Mouse (Mus musculus): ENCODE data around the gene Akr1c19.
"Not testable (repeated sequence)": the region's sequence is repeated elsewhere in the genome, so short reads cannot be mapped to it uniquely, and the experiment has no call there.

The Akr1c19 gene

DNA sequence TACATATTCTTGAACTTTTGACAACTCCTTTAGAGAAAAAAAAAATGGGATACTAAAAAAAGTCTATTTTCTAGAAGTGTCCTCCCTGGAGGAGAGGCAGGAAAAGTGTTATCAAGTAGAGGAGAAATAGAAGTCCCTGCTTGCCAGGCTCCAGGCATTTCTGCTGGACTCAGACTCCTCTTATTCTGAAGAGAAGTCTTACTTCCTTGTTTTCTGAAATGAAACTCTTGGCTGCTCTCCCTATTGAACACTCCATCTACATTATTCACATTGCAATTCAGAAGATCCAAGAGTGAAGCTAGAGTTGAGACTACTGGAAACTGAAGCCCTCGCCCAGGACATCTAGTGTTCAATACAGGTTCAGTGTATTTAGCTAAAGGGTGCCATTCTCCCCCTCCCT lies at the start of gene Akr1c19:
Gene Akr1c19 (plus strand): TSS at position 260 of the 400 bp plus-strand sequence.
- DNase-seq = no peak

DNA sequence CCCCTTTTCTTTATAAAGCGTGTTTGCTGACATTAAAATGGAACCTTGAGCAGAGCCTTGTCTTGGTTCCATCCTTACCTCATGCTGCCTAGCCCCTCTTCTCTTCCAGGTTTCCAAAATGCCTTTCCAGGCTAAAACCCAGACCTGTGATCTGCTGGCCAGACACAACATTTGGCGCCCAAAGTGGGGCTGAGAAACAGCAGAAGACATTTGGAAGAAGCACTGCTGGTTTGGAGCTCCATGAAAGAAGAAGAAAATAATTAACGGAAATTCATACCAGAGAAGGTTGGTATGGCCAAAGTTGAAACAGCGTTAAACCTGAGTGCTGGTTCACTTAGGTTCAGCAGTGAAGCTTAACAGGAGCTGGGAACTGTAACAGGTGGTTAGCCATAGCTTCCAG lies 47.2 kb upstream of the Akr1c19 start:
- DNase-seq = not testable (repeated sequence)

DNA sequence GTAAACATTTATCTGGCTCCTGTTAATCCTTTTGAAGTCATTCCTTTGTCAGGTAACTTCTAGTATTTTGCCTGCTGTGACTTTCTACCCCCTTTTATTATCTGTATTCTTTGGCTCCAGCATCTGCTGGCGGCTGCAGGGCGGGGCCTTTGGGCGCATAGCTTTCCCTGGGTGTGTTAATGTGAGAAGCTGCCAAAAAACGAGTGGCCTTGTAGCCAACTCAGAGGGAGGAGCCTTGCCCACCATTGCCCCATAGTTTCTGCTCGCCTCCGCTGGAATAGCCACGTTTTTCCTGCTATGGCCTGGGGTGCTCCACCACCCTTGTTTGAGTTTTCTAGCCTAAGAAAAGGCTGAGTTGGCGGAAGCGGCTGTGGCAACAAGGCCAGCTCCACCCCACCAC lies 45.4 kb upstream of the Akr1c19 start:
- DNase-seq = no peak

DNA sequence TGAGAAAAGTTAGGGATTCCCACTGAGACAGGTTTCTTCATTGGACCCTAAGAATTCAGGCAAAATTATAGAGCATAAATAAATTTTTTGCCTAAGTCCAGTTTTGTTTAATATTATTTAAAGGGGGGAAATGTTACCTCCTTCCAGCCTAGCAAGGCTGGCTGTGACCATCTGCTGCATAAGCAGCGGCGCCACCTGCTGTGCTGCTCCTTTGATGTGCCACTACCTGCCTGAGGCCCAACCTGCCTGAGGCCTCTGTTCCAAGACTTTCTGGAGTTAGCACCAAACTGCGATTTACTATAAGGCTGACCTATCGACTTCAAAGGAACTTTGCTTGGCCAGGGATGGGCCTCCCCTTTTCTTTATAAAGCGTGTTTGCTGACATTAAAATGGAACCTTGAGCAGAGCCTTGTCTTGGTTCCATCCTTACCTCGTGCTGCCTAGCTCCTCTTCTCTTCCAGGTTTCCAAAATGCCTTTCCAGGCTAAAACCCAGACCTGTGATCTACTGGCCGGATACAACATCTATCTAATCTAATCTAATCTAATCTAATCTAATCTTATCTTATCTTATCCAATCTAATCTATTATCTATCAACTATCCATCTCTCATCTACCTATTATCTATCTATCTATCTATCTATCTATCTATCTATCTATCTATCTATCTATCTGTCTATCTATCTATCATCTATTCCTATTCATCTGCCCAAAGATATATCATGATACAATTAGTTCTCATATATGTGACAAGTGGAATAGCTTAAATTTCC lies 41.7 kb upstream of the Akr1c19 start:
- not testable (repeated sequence) for DNase-seq

DNA sequence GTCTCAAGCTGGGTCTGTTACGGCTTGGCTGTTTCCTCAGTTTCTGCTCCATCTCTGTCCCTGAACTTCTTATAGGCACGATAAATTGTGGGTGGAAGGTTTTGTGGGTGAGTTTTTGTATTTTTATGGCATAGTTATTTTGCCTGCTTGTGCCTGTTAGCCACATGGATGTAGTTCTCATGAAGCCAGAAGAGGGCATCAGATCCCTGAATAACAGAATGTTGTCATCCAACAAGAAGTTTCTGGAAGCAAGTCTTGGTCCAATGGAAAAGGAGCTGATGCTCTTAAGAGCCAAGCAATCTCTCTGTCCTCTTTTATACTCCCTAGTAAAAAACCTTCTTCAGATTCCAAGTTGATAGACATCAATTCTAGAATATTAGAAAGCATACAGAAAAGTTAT lies 40.3 kb upstream of the Akr1c19 start:
- DNase-seq = no peak

DNA sequence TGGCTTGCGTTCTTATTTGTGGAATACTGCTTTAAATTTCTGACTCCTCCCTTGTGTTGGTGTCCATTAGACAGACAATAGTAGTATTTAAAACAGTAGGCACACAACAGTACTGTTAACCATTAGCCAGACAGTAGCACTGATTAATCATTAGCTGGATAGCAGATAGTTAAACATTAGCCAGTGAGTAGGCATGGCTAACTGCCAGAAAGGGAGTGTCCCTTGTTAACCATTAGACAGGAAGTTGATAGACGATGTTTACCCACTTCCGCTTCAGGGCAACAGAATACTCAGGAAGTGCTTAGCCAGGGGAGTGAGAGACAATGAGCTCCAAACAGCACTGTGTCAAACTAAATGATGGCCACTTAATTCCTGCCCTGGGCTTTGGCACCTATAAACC lies 37.6 kb upstream of the Akr1c19 start, which contains the start of gene Akr1c13:
Gene Akr1c13 (plus strand): TSS at position 247 of the 400 bp plus-strand sequence.
- DNase-seq = no peak

DNA sequence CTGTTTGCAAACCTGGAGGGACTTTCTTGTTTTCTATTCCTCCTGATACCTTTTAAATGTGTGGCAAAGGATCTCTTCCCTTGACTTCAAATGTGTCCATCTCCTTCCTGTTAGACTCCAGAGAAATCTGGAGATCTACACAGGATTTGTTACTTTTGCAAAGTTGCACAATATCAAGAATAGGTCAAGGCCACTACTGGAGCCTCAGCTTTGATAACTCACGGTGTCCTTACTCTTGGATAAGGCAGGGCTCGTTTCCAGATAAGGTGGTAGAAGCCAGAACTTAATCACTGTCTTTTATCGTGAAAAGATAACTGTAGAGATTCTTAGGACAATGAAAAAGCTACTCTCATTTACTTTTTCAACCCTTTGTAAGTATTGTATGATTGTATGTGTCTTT lies 36.0 kb upstream of the Akr1c19 start:
- no peak for DNase-seq

DNA sequence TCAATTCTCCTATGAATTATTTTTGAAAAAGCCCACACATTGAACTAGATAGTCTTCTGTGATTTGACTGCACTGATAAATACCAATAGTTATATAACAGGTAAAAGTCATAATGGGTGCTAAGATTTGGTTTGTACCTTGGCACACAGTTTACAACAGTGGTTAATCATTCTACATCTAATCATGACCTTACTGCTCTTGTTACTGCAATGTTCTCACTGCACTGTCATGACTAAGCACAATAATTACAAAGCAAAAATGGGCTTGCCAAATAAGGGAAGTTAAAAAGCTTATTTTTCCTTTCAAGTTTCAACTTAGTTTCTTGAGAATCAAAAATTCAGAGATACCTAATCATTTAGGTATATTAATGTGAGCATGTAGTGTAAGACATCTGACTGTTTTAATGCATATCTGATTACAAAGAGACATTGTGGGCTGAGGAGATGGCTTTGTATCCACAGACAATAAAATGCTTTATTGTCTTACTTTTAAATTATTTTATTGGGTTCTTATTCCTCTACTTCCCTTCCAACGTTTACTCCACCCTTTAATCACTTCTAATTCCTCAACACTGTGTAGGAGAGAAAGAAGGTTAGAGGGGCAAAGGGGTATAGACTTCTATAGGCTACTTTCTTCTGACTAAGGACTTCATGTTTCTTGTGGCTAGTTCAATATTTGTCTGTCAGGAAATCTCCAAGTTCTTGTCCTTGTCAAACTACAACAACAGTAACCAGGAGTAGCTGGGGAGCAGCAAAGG lies 22.2 kb upstream of the Akr1c19 start:
- no peak for DNase-seq

DNA sequence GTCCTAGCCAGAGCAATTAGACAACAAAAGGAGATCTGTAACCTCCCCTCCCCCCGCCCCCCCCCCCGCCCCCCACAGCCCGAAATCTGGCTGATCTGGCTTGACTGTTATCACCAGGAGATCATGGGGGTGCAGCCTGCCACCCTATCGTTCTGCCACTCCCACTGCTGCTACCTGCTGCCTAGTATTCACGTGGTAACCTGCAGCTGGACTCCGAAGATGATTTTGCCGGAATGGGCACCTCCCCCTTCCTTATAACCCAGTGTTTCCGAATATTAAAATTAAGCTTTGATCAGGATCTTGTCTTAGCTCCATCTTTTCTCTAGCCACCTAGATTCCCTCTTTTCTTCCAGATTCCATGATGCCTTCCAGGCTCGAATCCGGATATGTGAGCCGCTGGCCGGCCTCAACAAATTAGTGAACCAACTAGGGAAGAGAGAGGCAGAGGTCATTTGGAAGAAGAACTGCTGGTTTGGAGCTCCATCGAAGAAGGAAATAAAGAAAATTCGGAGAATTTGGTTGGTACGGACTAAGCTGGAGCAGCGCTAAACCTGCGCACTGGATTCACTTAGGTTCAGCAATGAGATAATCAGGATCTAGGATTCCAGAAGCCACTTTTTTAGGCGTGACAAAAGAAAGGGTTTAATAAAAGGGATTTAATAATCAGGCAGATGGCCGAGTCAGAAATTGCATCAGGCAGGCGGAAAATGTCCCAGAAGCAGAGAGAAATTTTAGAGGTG lies 16.8 kb upstream of the Akr1c19 start:
- no peak for DNase-seq

DNA sequence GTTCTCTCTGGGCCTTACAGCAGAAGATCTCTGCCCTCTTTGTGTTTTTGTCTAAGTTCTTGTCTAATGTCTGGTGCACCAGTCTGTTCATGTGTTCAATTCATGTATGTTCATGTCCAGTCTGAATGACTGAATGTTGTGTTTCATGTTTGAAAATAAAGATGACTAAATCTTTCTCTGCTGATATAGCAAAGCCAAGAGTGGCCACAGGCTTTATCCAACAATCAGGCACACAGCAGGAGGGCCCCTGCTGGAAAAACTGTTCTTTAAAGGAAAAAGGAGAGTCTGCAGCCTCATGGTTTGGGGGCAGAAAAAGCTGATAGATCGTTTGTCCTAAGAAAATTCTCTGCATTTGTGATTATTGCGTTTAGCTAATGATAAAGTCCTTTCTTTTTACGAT lies 16.2 kb upstream of the Akr1c19 start:
- no peak for DNase-seq

DNA sequence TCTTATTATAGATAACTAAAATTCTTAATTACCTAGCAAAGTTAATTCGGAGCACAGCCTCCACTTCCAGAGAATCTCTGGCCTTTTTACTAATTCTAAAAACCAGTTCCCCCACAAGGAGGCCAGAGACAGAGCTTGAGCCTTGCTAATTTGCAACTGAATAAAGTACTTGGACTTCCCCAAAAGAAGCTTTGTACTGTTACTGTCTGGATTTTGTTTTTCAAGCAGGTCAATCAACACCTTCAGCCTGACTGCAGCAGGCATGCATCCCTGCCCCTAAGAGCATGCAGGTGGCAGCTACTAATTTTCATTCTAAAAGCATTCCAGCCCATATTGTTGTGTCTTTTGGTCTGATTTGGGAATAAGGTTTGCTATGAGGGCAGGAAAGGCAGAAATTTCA lies 13.0 kb upstream of the Akr1c19 start:
- not testable (repeated sequence) for DNase-seq

DNA sequence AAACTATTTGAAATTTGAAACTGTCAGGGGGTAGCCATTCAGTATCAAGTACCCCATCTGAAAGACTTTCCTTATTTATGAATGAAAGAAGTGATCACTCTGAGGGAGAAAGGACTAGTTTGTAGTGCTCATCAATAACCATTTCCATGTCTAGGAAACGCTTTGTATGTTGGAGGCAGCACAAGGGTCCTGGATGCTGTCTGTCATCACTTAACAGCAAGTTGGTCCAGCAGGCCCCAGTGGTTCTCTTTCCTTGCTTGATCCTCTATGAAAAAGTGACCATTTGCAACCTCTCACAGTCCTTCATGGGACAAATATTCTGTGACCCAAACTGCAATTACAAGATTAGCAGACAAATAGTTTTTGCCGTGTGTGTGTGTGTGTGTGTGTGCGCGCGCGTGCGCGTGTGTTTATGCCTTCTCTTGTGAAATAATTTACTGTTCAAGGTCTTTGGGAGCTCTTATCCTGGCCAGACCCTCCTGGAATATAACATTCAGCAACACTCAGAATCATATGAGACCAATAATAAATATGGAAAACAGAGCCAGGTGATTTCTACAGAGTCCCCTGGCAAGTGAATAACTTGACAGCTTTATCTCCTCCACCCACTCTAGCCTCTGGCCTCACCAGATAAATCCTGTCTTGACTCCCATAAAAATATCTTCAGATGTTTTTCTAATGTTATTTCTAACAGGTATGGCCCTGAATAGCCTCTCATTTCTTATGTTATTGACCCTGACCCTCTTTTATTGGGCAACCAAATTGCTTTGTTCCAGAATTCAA lies 2.5 kb downstream of the Akr1c19 start:
- DNase-seq = no peak

DNA sequence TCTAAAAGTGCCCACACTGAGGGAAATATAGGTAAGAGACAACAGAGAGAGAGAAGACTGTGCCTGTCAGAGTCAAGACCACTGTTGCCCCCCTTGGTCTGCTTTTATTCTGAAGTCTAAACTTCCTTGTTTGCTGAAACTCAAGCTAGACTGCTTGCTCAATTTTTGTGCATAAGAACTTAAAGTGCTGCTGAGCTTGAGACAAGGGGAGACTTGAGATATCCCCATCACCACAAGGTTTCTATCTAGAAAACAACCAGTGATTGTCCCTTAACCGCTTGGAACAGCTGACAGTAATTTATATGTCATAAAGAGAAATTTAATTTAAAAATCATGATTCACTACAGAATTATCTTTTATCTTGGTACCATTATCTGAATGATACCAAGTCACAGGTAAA lies 4.6 kb downstream of the Akr1c19 start:
- no peak for DNase-seq

DNA sequence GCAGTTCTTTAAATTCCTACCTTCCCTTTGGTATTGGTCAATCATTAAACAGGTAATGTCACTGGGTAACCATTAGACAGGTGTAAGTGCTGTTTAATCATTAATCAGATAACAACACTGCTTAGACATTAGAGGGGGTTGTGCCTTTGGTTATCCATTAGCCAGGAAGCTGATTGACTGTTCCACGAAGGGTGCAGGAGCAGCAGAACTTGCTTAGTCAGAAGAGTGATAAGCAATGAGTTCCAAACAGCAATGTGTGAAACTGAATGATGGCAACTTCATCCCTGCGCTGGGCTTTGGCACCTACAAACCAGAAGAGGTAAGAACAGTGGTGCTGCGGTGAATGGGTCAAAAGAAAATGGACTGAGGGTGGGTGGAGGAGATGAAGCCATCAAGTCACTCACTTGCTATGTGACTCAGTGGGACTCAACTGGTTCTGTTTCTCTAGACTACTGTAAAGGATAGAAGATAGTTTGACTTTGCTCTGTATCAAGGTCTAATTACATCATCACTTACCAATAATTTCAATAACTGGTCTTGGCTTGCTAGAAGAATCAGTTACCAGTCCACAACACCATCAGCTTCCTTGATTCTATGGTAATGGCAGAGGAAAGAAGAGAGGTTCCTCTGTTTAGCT lies 5.2 kb downstream of the Akr1c19 start:
- no peak for DNase-seq

DNA sequence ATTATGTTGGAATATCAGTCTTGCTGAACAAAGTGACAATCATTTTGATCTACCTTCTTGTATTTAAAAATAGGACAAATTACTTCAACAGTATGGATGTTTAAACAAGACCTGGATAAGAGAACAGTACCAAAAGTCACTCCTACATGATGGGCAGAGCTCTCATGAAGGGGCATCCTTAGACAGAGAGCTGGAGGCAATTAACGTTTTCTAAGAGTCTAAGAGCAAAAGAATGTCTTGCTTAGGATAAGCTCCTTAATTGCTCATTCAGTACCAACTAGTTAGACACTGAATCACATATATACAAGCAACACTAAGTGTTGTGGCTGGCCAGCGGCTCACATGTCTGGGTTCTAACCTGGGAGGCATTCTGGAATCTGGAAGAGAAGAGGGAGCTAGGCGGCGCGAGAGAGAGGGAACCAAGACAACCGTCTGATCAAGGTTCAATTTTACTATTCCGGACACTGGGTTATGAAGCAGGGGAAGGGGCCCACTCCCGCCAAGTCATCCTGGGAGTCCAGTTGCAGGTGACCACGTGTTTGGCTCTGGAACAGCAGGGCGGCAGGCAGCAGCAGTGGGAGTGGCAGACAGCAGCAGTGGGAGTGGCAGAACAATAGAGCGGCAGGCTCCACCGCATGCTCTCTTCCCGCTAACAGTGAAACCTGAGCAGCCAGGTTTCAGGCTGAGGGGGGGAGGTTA lies 16.5 kb downstream of the Akr1c19 start:
- DNase-seq = no peak

DNA sequence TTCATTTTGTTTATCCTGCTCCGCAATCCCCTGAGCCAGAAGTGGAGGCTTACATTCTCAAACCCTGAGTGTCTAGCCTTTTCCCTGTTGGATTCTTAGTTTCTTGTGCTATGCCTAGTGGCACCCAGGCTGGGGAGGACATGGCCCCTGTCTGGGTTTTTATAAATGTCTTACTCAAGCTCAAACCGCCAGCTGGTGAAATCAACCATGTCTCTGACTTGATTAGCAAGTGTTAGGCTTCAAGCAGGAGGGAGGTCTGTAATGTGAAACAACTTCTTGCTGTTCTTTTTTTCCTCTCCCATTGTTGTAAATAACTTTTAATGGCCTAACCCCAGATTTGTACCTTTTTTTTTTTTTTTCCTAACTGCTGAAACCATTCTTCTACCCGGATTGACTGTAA lies 20.8 kb downstream of the Akr1c19 start:
- DNase-seq = no peak

DNA sequence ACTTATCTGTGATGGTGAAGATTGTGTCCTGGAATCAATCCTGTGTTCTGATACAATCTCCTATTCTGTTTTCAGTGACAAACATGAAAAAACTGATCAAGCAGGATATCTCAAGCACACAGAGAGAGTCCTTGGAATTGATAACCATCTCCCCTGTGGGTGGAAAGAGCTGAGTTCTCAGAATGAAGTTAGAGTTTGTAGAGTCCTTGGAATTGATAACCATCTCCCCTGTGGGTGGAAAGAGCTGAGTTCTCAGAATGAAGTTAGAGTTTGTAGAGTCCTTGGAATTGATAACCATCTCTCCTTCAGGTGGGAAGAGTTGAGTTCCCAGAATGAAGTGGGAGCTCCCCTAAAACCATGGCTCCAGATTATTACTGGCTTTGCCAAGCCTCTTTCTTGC lies 28.4 kb downstream of the Akr1c19 start:
- DNase-seq = not testable (repeated sequence)

DNA sequence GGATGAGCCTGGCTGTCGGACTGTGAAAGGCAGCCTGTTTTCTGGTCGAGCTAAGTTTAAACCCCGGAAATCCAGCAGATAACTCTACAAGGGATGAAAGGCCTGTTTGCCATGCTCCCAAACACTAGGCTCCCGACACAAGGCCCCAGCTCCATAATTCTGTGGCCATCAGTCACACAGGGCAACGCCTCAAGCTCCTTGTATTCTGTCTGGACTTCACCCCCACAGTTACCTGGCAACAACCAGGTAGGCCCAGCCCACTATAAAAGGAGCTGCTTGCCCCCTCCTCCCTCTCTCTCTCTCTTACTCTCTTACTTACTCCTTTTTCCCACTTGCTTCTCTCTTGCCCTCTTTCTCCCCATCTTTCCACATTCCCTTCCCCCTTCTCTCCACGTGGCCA lies 28.8 kb downstream of the Akr1c19 start:
- no peak for DNase-seq

DNA sequence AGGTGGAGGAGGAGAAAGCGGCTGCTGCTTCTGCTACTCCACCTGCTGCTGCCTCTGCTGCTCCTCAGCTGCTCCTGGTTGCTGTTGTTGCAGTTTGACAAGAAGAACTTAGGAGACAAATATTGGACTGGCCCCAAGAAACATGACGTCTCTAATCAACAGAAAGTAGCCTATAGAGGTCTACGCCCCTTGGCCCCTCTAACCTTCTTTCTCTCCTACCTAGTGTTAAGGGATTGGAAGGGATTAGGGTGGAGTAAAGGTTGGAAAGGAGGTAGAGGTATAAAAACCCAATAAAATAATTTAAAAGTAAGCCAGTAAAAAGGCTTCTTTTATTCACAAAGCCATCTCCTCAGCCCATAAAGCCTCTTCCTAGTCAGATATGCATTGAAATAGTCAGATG lies 36.1 kb downstream of the Akr1c19 start:
- no peak for DNase-seq

DNA sequence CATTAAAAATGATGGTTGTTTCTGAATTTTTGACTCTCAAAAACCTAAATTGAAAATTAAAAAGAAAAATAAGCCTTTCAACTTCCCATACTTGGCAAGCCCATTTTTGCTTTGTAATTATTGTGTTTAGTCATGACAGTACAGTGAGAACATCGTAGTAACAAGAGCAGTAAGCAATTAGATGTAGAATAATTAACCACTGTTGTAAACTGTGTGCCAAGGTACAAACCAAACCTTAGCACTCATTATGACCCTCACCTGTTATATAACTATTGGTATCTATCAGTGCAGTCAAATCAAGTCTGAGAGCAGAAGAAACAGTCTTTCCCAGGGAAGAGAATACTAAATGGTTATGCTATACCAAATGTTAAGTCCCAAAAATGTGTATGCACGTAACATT lies 36.5 kb downstream of the Akr1c19 start:
- DNase-seq = no peak

DNA sequence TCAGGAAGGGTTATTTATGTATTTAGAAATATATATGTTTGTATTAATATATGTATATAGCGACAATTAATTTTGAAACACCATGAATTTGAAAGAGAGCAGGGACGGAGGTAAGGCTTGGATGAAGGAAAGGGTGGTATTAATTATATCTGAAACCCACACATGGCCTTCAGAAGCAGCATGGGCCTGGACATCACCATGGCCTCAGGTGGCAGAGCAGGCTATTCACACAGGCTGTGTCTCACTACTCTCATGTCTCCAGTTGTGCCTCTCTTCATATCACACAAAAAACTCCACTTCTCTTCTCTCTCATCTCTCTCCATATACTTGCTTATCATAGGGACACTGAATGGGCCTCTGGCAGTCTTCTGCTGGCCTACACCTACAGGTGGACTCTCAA lies 37.0 kb downstream of the Akr1c19 start:
- DNase-seq = not testable (repeated sequence)

DNA sequence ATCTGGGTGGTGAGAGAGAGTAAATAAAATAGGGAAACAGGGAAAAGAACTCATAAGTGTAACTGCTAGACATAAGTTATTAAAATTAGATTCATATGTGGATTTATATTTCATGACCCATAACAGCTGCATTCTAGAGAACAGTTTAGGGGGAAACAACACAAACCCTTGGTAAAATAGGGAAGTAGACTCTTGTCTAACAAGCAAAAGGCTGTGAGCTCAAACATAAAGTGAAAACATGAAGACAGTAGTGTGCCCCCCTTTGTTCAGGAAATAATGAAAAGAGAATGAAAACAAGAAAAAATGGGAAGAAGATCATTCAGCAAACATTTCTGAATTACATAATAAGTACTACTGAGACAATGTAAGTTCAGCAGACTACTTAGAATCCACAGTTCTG lies 42.4 kb downstream of the Akr1c19 start:
- DNase-seq = no peak
